Mouse (Mus musculus) megakaryocyte progenitor cell, adult 5-6 weeks (primary cell): ENCODE measurements around the gene Phf2. TPM values are rescaled to one million over a fixed set of nuclear protein-coding genes. Genes with fewer than 3 reads are reported as not detected.
"Not testable (repeated sequence)": the region's sequence is repeated elsewhere in the genome, so short reads cannot be mapped to it uniquely, and the experiment has no call there.

Experiments used
- ATAC-seq: replicated peaks from 2 replicates; pipeline ENCODE4 v1.8.0; 2016; ENCODE audit warnings: mild to moderate bottlenecking, moderate TSS enrichment, inconsistent platforms; ENCODE audit not compliant: poor library complexity
- total RNA-seq, 2 experiments: library from RNA; stranded (forward) in 1 of 2; stranded (reverse) in 1 of 2; fragments of 157-497, 149-512 nt in 1 of 2; fragments of 200-1000 nt in 1 of 2; gene quantifications; 2 replicates each; pipeline versions ENCODE4 v1.2.3 to v1.2.4; 2015 to 2017

Phf2 gene
- total RNA-seq, 2 experiments from 2014 or later = 9.1 to 21.6 TPM

DNA sequence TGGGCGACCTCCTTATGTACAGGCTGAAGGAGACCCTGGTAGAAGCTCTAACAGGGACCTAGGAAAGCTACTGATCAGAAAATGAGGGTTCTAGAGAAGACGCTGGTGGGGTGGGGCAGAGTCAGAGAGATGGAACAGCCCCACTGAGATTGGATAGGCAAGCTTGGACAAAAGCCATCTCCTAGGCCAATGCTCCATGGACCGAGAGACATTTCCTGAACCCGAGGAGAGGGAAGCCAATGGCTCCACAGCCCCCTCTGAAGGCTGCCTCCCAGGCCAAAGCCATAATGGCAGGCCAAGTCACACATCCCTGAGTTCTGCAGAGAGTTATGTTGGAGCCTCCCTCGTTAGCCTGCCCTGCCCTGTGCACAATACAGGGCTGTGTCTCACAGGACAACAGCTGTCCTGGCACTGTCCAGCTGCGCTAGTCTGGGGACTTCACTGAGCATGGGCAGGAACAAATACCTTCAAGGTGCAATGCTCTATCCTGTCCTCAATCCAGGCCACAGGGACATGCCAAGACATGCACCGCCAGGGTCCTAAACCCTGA is 60.6 kb downstream of the Phf2 start:
- no peak for ATAC-seq

DNA sequence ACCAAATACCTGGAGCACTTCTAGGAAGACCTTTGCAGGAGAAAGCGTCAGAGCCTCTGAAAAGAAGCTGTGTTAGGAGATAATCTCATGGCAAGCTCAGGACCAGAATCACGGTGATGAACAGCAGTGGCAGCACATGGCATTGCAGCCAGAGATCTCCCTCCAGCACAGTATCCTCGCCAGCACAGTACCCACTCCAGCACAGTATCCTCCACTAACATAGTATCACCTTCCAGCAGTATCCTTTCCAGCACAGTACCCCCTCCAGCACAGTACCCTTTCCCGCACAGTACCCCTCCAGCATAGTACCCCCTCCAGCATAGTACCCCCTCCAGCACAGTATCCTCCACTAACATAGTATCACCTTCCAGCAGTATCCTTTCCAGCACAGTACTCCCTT is 61.3 kb downstream of the Phf2 start:
- ATAC-seq = not testable (repeated sequence)

DNA sequence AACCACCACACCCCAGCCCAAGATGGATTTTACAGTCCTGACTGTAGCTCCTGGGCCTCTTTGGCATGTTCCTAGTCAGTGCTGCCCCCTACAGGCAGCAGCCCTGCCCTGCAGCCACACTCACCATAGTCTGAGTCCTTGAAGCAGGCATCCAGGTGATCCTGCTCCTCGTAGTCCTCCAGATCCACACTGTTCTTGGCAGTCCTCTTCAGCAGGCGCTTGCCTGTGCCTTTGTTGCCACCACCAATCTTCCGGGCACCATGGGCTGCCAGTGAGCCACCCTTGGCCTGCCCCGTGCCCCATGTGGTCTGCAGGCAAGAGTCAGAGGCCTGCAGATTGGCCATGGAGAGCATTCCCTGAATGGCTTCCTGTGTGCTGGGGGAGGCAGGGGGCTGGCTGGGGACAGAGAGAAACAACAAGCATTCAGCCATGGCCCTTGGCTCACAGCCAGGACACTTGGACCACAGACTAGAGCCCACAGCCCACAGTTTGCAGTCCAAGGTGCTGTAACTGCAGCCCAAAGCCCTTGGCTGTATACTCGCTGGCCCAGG is 63.4 kb downstream of the Phf2 start:
- ATAC-seq = peak; percentile 70

- ATAC-seq = no peak
Measured at GRCm38 (mm10) chr13:48802181-48802580, 68.7 kb downstream of the Phf2 start.

- peak; percentile 80 for ATAC-seq
Measured at GRCm38 (mm10) chr13:48800850-48801546, 69.9 kb downstream of the Phf2 start.

DNA sequence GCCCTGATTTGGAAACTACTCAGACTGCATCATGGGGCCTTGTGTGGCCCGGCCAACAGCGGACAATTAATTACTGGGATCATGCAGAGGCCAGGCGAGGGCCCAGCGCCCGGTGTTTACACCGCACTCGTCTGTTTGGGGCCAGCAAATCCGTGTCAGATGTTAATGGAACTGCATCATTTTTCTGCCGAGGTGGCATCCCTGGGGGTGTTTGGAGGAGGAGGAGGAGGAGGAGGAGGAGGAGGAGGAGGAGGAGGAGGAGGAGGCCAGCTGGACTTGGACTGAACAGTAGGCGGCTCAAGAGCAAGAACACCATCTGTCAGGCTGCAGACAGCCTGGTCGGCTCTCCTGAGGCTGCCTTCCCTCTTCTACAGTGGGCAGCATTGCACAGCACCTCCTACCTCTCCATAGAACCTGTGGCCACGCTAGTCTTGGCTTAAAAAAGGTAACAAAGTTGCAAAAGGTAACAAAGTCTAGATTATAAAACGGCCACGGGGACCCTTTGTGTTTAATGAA is 72.6 kb downstream of the Phf2 start:
- ATAC-seq = no peak

DNA sequence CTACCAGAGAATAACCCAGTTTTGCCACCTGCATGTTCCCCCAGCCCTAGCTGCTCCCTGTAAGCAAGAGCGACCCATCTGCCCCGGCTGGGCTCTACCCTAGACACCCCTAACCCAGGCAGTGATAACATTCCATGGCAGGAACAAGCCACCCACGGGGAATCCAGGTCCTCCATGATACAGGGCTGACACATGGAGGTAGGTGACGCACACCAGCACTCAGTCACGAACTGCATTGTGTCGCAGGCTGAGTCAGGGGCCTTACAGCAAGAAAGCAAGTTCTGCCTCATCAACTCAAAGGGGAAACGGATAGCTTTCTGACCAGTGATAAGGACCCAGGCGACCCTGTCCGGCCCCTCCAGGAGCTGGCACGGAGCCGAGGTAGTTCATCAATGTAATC is 74.0 kb downstream of the Phf2 start:
- no peak for ATAC-seq

GRCm38 (mm10) chr13:48795711-48796110 is 75.2 kb downstream of the Phf2 start:
- ATAC-seq = no peak

- no peak for ATAC-seq
Measured at GRCm38 (mm10) chr13:48784594-48785298, 86.2 kb downstream of the Phf2 start.

GRCm38 (mm10) chr13:48784151-48784550 is 86.8 kb downstream of the Phf2 start:
- no peak for ATAC-seq

GRCm38 (mm10) chr13:48782727-48783725 is 87.9 kb downstream of the Phf2 start:
- peak; percentile 68 for ATAC-seq

DNA sequence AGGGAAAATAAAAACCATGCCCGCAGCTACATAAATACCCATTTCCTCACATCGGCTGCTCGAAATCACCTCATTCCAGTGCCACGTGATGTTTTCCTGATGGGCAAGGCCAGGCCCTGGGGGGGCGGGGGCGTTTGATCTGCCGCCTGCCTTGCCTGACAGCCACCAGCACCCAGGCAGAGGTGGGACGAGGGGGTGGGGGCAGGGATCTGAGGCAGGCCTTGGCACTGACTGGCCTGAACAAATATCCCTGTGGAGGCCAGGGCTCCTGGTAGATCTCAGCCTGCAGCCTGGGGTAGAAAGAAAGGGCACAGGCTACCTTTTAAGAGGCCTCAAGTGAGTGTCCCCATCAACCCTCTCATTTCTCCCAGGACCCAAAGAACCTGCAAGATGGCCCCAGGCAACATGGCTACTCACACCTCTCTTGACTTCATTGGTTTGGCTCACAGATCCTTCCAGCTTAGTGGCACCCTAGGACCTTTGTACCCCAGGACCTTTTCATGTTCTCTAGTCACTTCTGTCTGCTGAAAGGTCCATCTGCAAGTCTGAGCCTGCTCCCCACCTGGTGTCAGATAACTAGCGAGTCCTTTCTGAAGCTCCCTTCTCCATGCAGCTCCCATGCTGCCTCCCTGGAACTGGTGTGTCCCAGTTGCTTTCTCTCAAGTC is 90.4 kb downstream of the Phf2 start:
- ATAC-seq = no peak

GRCm38 (mm10) chr13:48779592-48780344 is 91.2 kb downstream of the Phf2 start:
- ATAC-seq = no peak

GRCm38 (mm10) chr13:48778138-48778537 is 92.8 kb downstream of the Phf2 start:
- peak; percentile 79 for ATAC-seq

DNA sequence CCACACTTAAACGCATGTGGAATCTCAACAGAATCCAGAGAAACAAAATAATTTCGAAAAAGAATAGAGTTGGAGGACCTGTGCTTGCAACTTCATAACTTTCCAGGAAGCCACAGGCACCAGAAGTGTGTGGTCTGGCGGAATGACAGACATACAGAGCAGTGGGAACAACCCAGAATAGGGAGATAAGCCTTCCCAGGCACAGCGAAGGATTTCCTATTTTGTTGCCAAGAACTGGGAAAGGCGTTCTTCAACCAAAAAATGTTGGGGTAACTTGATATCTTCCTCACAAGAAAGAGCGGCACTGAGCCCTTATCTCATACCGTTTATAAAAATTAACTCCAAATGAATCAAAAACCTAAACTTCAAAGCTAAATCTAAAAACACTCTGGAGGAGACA is 96.4 kb downstream of the Phf2 start:
- no peak for ATAC-seq

DNA sequence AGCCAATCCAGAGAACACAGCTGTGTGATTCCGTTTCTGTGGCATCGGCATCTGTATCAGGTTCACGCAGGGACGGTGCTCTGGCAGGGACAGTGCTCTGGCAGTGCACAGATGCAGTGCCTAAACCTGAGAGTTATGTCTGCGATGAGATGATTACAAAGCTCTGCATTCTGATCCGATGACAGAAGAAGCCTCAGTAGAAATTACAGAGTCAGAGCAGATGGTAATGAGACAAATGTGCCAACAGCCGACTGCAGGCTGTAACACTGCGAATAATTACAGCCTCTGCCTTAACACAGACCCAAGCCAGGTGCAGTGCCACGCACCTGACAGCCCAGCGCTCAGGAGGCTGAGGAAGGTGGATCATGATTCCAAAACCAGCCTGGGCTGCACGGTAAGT is 102.8 kb downstream of the Phf2 start:
- ATAC-seq = no peak

DNA sequence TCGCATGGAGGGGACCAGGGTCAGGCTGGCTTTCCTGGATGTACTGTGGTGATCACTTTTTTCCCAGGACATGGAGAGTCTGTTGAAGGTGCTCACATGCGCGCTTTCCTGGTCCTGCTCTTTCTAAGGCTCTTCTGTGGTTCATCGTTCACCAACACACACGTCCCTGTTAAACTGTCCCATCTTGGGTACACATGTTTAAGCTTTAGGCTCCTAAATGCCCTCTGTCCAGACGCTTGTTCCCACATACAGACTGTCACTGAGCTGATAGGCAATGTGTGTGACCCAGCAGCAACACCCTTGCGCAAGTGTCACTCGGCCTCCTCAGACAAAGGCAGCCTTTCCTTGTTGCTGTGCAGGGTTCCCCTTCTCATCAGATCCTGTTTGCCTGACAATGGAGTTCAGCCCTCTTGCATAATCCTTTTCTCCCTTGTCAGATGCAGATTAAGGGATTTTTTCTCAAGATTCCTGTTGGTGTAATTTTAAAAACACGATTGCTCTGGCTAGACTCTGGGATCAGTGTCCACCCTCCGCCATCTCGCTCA is 107.1 kb downstream of the Phf2 start:
- ATAC-seq = peak; percentile 66

- no peak for ATAC-seq
Measured at GRCm38 (mm10) chr13:48760855-48761436, 110.0 kb downstream of the Phf2 start.

DNA sequence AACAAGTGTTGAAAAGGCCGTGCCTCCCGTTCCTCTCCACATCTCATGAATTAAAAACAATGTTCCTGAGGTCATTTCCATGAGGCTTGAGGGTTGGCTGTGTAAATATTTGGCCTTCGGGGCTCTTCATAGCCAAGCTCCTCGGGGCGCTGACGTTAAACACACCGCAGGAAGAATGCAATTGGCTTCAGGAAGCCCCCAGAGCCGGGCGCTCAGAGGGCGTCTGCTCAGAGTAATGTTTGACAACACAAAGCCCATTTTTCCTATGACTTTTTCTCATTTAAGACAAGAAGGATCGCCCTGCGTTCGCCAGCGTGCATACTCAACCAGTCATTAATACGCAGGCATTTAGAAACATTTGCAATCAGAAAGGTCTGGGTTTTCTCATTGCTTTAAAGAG is 114.2 kb downstream of the Phf2 start:
- no peak for ATAC-seq
